In genomic region chr8:120378306-120378705, GRCm38 (mm10) we compare ENCODE assay signal across 8 mouse cellular contexts.
DNase-seq lines count a peak whose midpoint lies in the region; ATAC-seq lines count a peak whose summit lies in the region.
"Had no signal": no experiment of that assay in that cellular context is flagged by ENCODE, and none has a peak within 500 bp of the region (broad histone marks: within the 10 kb centered on the region; RNA-seq: fewer than 3 reads in every experiment).

No protein-coding gene starts in this region.

- H3K27me3 ChIP-seq in embryonic facial prominence, embryonic 10.5 days (replicated peaks; ENCODE audit: low read depth, poor library complexity, severe bottlenecking) = peaks cover 39% of the 10 kb centered on the region
- no peaks in the 10 kb centered on the region for H3K27me3 ChIP-seq in liver, embryonic 16.5 days (ENCODE audit: control insufficient read depth, insufficient read depth, low read depth, low read length)
- H3K27me3 ChIP-seq in intestine, embryonic 15.5 days (replicated peaks) = no peaks in the 10 kb centered on the region; the same call in 1 of the 2 replicates

- H3K4me1 ChIP-seq in embryonic facial prominence, embryonic 10.5 days = peaks cover 97% of the 10 kb centered on the region
- H3K4me1 ChIP-seq in liver, embryonic 16.5 days (ENCODE audit: control insufficient read depth, low read depth, low read length) = peaks cover 57% of the 10 kb centered on the region
- H3K4me1 ChIP-seq in intestine, embryonic 15.5 days (replicated peaks) = peaks cover 67% of the 10 kb centered on the region

- ATAC-seq in liver, embryonic 16.5 days (ENCODE audit: low read depth) = no peak
- no peak for ATAC-seq in intestine, embryonic 15.5 days

- WGBS in embryonic facial prominence, embryonic 10.5 days = 49% methylated on average over 16 of the region's 16 CpGs
- 39% methylated on average over 16 of the region's 16 CpGs for WGBS in liver, embryonic 16.5 days (ENCODE audit: insufficient replicate concordance)
- 56% methylated on average over 16 of the region's 16 CpGs for WGBS in intestine, embryonic 15.5 days

- no peak overlapping the region for H3K4me3 ChIP-seq in embryonic facial prominence, embryonic 10.5 days
- H3K4me3 ChIP-seq in liver, embryonic 16.5 days (ENCODE audit: low read depth, low read length) = no peak overlapping the region
- no peak overlapping the region for H3K4me3 ChIP-seq in intestine, embryonic 15.5 days (replicated peaks)
- H3K4me3 ChIP-seq: midbrain, embryonic 12.5 days had no signal

- peak overlapping the region; percentile 29; the same call in 1 of the 2 replicates for H3K9ac ChIP-seq in liver, embryonic 16.5 days (ENCODE audit: low read depth, low read length)
- H3K9ac ChIP-seq in intestine, embryonic 15.5 days = no peak overlapping the region
- H3K9ac ChIP-seq: midbrain, embryonic 12.5 days had no signal

- intact Hi-C loops in heart, postnatal 14 days (cut with DNase I) = no loop called here

- no peaks in the 10 kb centered on the region for H3K36me3 ChIP-seq in embryonic facial prominence, embryonic 10.5 days (replicated peaks)
- H3K36me3 ChIP-seq in liver, embryonic 16.5 days (ENCODE audit: control insufficient read depth, insufficient read depth) = no peaks in the 10 kb centered on the region
- H3K36me3 ChIP-seq in intestine, embryonic 15.5 days = no peaks in the 10 kb centered on the region
- H3K36me3 ChIP-seq: midbrain, embryonic 12.5 days had no signal

- 0 out of 2 replicates have a peak overlapping the region, but pooled peaks have one; percentile 2 for H3K4me2 ChIP-seq in liver, embryonic 16.5 days (ENCODE audit: low read depth, low read length)
- H3K4me2 ChIP-seq in intestine, embryonic 15.5 days (replicated peaks) = no peak overlapping the region
- H3K4me2 ChIP-seq: midbrain, embryonic 12.5 days had no signal

- no peaks in the 10 kb centered on the region for H3K9me3 ChIP-seq in embryonic facial prominence, embryonic 10.5 days
- no peaks in the 10 kb centered on the region for H3K9me3 ChIP-seq in liver, embryonic 16.5 days (replicated peaks; ENCODE audit: control insufficient read depth, low read length)
- no peaks in the 10 kb centered on the region for H3K9me3 ChIP-seq in intestine, embryonic 15.5 days
- H3K9me3 ChIP-seq: midbrain, embryonic 12.5 days had no signal

- 0 out of 2 replicates have a peak overlapping the region, but pooled peaks have one; percentile 31 for H3K27ac ChIP-seq in embryonic facial prominence, embryonic 10.5 days (replicated peaks)
- H3K27ac ChIP-seq in liver, embryonic 16.5 days (ENCODE audit: low read length) = no peak overlapping the region
- H3K27ac ChIP-seq in intestine, embryonic 15.5 days = no peak overlapping the region

- peak; percentile 69 for DNase-seq in 3134 (ENCODE audit: extremely low read depth, insufficient read length, low spot score)
- peak; percentile 87 for DNase-seq in 3T3-L1 (ENCODE audit: low read depth, low spot score)
- no peak for DNase-seq in embryonic facial prominence, embryonic 10.5 days (ENCODE audit: low spot score)
- peak; percentile 58 to 65 for DNase-seq in heart, postnatal 14 days
- no peak for DNase-seq in thymus, postnatal 36 days

Comparison
In these comparisons a context has a peak if more than half of its experiments do, and no peak if none do; other contexts are left out.
1. DNase-seq: peak in 3134 (single experiment), 3T3-L1 (single experiment) and heart, postnatal 14 days (2 of 2); none in embryonic facial prominence, embryonic 10.5 days (single experiment) and thymus, postnatal 36 days (0 of 2).